Mouse (Mus musculus) kidney, adult 2 months (tissue): ENCODE measurements around the gene Cdk4. TPM values are rescaled to one million over a fixed set of nuclear protein-coding genes. Genes with fewer than 3 reads are reported as not detected.
"Not testable (repeated sequence)": the region's sequence is repeated elsewhere in the genome, so short reads cannot be mapped to it uniquely, and the experiment has no call there.

Experiments used
- DNase-seq: peaks from one replicate; pipeline ENCODE4 v3.0.0; 2021
- H3K27ac ChIP-seq: fragments of 200-500 bp; 2 replicates; pipeline ENCODE4 v1.5.1; 2012; ENCODE audit warnings: low read depth, low read length, control low read depth, inconsistent platforms; ENCODE audit not compliant: insufficient read depth
- H3K27me3 ChIP-seq: fragments of 200-500 bp; replicated peaks from 2 replicates; pipeline ENCODE4 v1.6.1; 2012; ENCODE audit warnings: mild to moderate bottlenecking, moderate library complexity, low read length, inconsistent platforms; ENCODE audit not compliant: control insufficient read depth, insufficient read depth
- H3K36me3 ChIP-seq: fragments of 200-500 bp; 2 replicates; pipeline ENCODE4 v1.6.1; 2012; ENCODE audit warnings: mild to moderate bottlenecking, moderate library complexity, low read length, inconsistent platforms; ENCODE audit not compliant: control insufficient read depth, insufficient read depth
- H3K4me1 ChIP-seq: fragments of 200-500 bp; 2 replicates; pipeline ENCODE4 v1.6.1; 2011; ENCODE audit warnings: low read length; ENCODE audit not compliant: control insufficient read depth, insufficient read depth
- H3K4me3 ChIP-seq: fragments of 200-500 bp; 2 replicates; pipeline ENCODE4 v1.5.1; 2011; ENCODE audit warnings: mild to moderate bottlenecking, low read depth, low read length, control low read depth; ENCODE audit not compliant: insufficient read depth
- CTCF ChIP-seq: fragments of 200-500 bp; conservative IDR thresholded peaks from 2 replicates; pipeline ENCODE4 v1.5.1; 2011; ENCODE audit warnings: low read depth, mild to moderate bottlenecking, control low read depth, low read length, moderate library complexity, mixed read lengths; ENCODE audit not compliant: insufficient read depth, insufficient read length
- POLR2A ChIP-seq: fragments of 200-500 bp; IDR thresholded peaks from one replicate; pipeline ENCODE4 v1.6.1; 2011; ENCODE audit warnings: low read depth, low read length, control low read depth
- WGBS: fragments of 180-500 bp; shearing (Covaris S2); methylation state at CpG from one replicate; pipeline ENCODE4 v1.1.7; 2018; 5-methylcytosine and 5-hydroxymethylcytosine counted together
- polyA plus RNA-seq: library from polyadenylated mRNA; depleted of rRNA; stranded (reverse); fragments of >200 nt; gene quantifications from 2 replicates; pipeline ENCODE4 v1.2.3, GENCODE M21; 2012

Cdk4 gene
- polyA plus RNA-seq, 1 experiment, result 216 TPM

DNA sequence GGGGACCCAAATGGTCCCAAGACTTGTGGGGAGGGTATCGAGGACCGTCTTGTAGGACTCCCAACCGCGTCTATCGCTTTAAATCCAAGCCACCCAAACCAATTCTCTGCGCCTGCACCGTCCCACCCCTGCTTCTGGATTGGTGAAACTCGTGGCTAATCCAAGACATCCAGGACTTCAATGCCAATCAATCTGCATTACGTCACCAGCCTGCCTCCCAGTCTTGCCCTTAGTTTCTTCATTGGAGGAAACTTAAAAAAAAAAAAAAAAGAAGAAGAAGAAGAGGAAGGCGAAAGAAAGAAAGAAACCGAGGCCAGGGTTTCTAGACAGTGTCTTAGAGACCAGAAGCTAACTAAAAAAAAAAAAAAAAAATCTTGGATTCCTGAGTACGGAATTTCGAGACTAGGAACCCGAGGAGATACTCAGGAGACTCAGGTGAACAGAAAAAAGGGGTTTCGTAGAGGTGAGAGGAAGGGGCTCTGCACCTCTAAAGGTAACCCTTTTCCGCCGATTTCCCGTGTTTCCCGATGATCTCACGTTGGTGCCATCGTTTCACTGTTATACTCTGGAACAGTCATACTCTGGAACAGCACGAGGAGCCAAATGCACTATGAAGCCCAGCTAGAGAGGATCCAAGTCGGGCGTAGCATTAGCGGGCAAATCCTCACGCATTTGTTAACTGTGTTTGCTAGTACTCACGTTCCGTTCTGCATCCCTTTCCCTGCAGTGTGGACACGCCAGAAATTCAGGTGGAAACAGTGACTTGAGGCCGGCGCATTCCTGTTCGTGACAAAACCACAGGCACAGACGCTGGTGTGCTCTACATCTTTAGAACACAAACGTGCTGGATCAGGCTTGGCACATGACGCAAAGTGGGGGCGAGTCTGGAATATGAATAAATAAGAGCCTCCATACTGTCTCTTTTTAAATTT is 7.1 kb downstream of the Cdk4 start, which contains the start of gene Tspan31:
Tspan31 (minus strand) TSS at position 75 of the 932 bp plus-strand sequence.
- WGBS, result under 1% methylated on average over 36 of the region's 36 CpGs
- TF ChIP-seq POLR2A (peak; percentile 48), CTCF (no peak)

DNA sequence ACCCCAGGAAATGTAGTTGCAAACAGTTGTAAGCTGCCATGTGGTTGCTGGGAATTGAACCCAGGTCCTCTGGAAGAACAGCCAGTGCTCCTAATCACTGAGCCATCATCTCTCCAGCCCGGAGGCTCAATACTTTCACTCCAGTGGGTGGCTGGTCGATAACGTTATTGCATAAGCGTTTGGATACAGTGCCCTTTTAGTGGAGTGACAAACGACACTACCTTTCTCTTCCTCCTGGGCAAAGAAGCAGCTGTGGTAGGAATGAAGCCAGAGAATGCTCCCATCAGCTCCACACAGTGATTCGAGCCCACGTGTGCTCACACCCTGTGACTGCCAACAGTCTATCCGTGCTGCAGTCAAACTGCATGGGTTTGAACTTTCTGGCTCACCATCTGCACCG is 7.9 kb downstream of the Cdk4 start:
- no peak for TF ChIP-seq CTCF
- no peak for TF ChIP-seq POLR2A
- no peak for DNase-seq
- 70% methylated on average over 9 of the region's 9 CpGs for WGBS
- Histone ChIP-seq H3K4me1 (no peaks in the 10 kb centered on the region; the same call in 1 of the 2 replicates), H3K27ac (no peak overlapping the region), H3K27me3 (no peaks in the 10 kb centered on the region), H3K4me3 (no peak overlapping the region), H3K36me3 (no peaks in the 10 kb centered on the region; the same call in none of the 2 replicates)

More for the DNA sequence above, 7.1 kb downstream of the Cdk4 start, which contains the start of gene Tspan31:
- H3K4me1 ChIP-seq, result no peaks in the 10 kb centered on the region; the same call in 1 of the 2 replicates
- peaks cover 1% of the 10 kb centered on the region for H3K36me3 ChIP-seq
- no peaks in the 10 kb centered on the region for H3K27me3 ChIP-seq
- peak within 1 kb of the TSS; percentile 71 for H3K27ac ChIP-seq
- peak; percentile 98 for DNase-seq
- peak within 1 kb of the TSS; percentile 86 for H3K4me3 ChIP-seq

DNA sequence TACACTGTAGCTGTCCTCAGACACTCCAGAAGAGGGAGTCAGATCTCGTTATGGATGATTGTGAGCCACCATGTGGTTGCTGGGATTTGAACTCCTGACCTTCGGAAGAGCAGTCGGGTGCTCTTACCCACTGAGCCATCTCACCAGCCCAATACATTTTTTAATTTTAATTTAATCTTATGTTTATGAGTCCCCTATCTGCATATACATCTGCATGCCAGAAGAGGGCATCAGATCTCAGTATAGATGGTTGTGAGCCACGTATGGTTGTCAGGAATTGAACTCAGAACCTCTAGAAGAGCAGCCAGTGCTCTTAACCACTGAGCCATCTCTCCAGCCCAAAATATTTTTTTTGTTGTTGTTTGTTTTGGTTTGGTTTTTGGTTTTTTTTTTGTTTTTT is 8.9 kb downstream of the Cdk4 start:
- H3K27ac ChIP-seq, H3K4me1 ChIP-seq, H3K27me3 ChIP-seq, H3K36me3 ChIP-seq, H3K4me3 ChIP-seq, DNase-seq: not testable (repeated sequence)
- 77% methylated on average over 4 of the region's 4 CpGs for WGBS

DNA sequence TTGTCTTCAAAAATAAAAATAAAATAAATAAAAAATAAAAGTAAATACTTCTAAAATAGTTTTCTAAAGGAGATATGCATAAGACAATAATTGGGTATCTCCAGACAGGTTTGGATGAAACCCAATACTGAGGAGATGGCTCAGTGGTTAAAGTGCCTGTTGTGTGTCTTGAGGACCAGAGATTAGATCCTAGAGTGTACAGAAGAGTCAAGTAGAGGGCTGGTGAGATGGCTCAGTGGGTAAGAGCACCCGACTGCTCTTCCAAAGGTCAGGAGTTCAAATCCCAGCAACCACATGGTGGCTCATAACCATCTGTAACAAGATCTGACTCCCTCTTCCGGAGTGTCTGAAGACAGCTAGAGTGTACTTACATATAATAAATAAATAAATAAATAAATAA is 9.6 kb downstream of the Cdk4 start:
- H3K4me1 ChIP-seq, H3K4me3 ChIP-seq, H3K36me3 ChIP-seq, H3K27me3 ChIP-seq, DNase-seq, H3K27ac ChIP-seq: not testable (repeated sequence)
- 69% methylated on average over 2 of the region's 2 CpGs for WGBS

DNA sequence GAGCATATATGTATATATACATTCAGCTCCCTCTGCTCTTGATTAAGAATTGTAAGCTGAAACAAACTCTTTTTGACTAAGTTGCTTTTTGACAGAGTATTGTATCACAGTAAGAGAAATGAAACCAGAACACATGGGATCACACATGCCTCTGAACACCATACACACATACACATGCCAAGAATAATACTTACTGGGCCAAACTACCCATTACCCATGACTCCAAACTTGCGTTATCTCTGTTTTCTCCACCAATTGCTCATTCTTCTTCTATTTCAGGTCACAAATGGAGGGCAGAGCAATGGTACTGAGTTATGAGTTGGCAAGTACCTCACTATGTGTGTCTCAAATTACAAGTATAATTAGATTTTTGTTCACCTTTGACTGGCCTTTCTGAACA is 10.6 kb downstream of the Cdk4 start:
- no peak for TF ChIP-seq POLR2A
- no peak for TF ChIP-seq CTCF
- Histone ChIP-seq H3K27ac (no peak overlapping the region), H3K4me3 (no peak overlapping the region), H3K4me1 (peaks cover 2% of the 10 kb centered on the region; the same call in 1 of the 2 replicates), H3K27me3 (0 out of 2 replicates have a peak, but pooled peaks cover 2% of the 10 kb centered on the region), H3K36me3 (no peaks in the 10 kb centered on the region)
- DNase-seq, result no peak
- 83% methylated on average over 1 of the region's 1 CpGs for WGBS

DNA sequence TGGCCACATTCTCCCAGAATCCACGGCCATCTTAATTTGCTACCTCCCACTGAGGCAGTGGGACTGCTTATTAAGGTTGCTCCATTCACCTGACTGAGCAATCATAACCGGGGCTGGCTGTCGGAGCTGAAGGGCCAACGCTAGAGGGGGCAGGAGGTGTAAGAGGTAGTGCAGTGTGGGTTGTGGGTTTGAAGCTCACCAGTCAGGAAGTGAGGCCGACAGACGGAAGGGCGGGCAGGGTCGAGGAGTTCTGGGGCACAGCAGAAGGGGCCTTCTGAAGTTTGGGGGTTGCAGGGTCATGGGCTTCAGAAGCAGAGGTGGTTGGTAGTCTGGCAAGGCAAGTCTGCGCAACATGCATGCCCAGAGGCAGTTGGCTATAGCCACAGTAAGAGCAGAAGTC is 11.7 kb downstream of the Cdk4 start, which contains the start of gene Agap2:
Agap2 (plus strand) TSS at position 205 of the 400 bp plus-strand sequence.
- Histone ChIP-seq H3K27me3 (peaks cover 5% of the 10 kb centered on the region), H3K36me3 (no peaks in the 10 kb centered on the region), H3K27ac (no peak within 1 kb of the TSS), H3K4me1 (0 out of 2 replicates have a peak, but pooled peaks cover 2% of the 10 kb centered on the region), H3K4me3 (no peak within 1 kb of the TSS)
- TF ChIP-seq CTCF (no peak), POLR2A (no peak)
- DNase-seq, result no peak
- WGBS, result 60% methylated on average over 9 of the region's 9 CpGs

DNA sequence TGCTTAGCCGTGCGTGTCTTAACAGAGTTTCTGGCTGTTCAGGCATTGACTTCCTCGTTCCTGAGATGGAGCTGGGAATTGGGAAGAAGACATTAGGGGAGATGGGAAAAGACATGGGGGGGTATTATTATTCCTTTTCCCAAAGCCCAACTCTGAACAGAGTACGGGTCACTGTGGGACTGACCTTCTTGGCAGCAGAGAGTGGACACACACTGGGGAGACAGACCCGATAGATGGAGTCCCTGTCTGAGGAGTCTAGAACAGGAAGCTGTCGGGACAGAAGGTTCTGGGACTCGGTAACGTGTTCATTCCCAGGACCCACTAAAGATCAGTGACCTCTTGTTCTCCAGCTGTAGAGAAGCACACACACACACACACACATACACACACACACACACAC is 12.3 kb downstream of the Cdk4 start:
- 0 out of 2 replicates have a peak, but pooled peaks cover 2% of the 10 kb centered on the region for H3K4me1 ChIP-seq
- no peaks in the 10 kb centered on the region for H3K36me3 ChIP-seq
- H3K4me3 ChIP-seq, result no peak overlapping the region
- H3K27me3 ChIP-seq, result peaks cover 5% of the 10 kb centered on the region
- DNase-seq, result no peak
- TF ChIP-seq POLR2A, result no peak
- TF ChIP-seq CTCF, result no peak
- WGBS, result 51% methylated on average over 8 of the region's 8 CpGs
- H3K27ac ChIP-seq, result no peak overlapping the region
